Mouse (Mus musculus) stomach, postnatal 0 days (tissue): ENCODE results near the gene Alg1.

Source experiments
- CTCF ChIP-seq: IDR thresholded peaks from 2 replicates; pipeline ENCODE4 v1.5.1; 2016; ENCODE audit warnings: antibody characterized with exemption, low read depth, mild to moderate bottlenecking, moderate library complexity
- EP300 ChIP-seq: optimal IDR thresholded peaks from 2 replicates; pipeline ENCODE3; 2016; ENCODE audit warnings: antibody characterized with exemption

DNA sequence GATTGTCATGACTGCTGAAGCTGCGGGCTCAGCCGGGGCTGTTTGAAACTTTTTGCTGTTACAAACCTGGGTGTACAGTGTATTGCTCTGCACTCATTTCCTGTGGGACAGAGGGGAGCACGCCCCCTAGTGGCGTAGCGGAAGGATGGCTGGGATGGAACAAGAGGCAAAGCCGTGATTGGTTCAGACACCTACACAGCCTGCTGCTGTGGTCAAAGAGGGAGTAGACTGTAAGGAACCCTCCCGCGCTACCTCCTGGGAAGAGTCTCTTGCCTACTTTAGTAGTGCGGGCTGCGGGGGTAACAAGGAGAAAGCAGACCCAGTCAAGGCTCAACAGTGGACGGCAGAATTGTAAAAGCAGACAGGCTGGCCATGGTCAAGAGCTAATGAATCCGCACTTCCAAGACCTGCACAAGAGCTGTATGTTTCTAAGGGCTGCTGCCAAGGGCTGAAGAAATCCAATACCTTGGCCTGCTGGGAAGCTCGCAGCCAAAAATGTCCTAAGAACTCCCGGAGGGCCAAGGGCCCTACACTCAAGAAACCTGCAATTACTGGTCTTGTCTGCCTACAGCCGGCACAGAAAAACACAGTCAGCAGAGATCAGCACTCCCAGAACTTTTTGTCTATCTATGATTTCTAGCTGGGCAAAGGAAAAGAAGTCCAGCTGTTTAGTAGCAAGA lies 21.1 kb downstream of the Alg1 start:
- TF ChIP-seq CTCF: peak; percentile 99
- no peak for TF ChIP-seq EP300
